Mouse (Mus musculus) 416B (cell line): ENCODE results near the gene Psmc5.

ENCODE experiments used
- DNase-seq: peaks from one replicate; pipeline ENCODE4 v3.0.0; 2011; ENCODE audit warnings: low read depth

Psmc5 gene

GRCm38 (mm10) chr11:106307432-106307831 is 51.5 kb downstream of the Psmc5 start:
- no peak for DNase-seq

DNA sequence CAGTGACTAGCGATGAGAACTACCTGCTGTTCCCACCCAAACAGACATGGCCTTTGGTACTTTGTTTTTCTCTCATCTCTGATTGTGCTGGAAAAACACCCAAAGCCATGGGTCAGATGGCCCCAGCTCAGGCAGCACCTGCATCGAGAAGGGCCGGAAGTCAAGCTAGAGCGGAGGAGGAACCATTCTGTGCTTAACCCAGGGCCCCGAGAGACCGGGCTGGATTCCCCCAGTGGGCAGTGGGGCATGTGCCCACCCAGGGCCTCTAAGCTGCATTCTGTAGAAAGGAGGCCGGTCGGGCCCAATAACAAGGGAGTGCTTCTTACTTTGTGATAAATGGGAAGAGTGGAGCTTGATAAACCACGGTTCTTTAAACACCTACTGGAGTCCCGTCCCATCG is 52.2 kb downstream of the Psmc5 start:
- DNase-seq = no peak

- DNase-seq = no peak
These were observed 54.2 kb downstream of the Psmc5 start for GRCm38 (mm10) chr11:106310123-106310522.
